Mouse (Mus musculus) hindbrain, embryonic 14.5 days (tissue): Measurements from ENCODE around the gene D430041D05Rik. TPM values are rescaled to one million over a fixed set of nuclear protein-coding genes. Genes with fewer than 3 reads are reported as not detected.
"Not testable (repeated sequence)": the region's sequence is repeated elsewhere in the genome, so short reads cannot be mapped to it uniquely, and the experiment has no call there.

Experiments used
- ATAC-seq: fragments of 200-750 bp; cut with Nextera tagmentation; 2 replicates; pipeline ENCODE4 v1.8.0; 2017; ENCODE audit warnings: moderate number of reproducible peaks, mild to moderate bottlenecking, moderate TSS enrichment, moderate library complexity; ENCODE audit not compliant: low FRiP score
- DNase-seq: peaks from one replicate; pipeline ENCODE4 v3.0.0-alpha.2; 2015; ENCODE audit warnings: low spot score
- H3K27ac ChIP-seq: fragments of 300-500 bp; sonication (generic); 2 replicates; pipeline ENCODE4 v1.5.1; 2014; ENCODE audit warnings: mild to moderate bottlenecking, moderate library complexity
- H3K27me3 ChIP-seq: fragments of 300-500 bp; sonication (generic); 2 replicates; pipeline ENCODE4 v1.6.1; 2014; ENCODE audit warnings: mild to moderate bottlenecking, low read length, mixed read lengths; ENCODE audit not compliant: control insufficient read depth, insufficient read depth
- H3K36me3 ChIP-seq: fragments of 300-500 bp; sonication (generic); replicated peaks from 2 replicates; pipeline ENCODE4 v1.6.1; 2014; ENCODE audit not compliant: control insufficient read depth, insufficient read depth
- H3K4me1 ChIP-seq: fragments of 300-500 bp; sonication (generic); replicated peaks from 2 replicates; pipeline ENCODE4 v1.6.1; 2014; ENCODE audit warnings: antibody characterized with exemption, low read length, mixed read lengths; ENCODE audit not compliant: control insufficient read depth, insufficient read depth
- H3K4me2 ChIP-seq: fragments of 300-500 bp; sonication (generic); replicated peaks from 2 replicates; pipeline ENCODE4 v1.6.1; 2014; ENCODE audit warnings: mild to moderate bottlenecking, moderate library complexity
- H3K4me3 ChIP-seq: fragments of 300-500 bp; sonication (generic); replicated peaks from 2 replicates; pipeline ENCODE4 v1.5.1; 2014; ENCODE audit warnings: mild to moderate bottlenecking, low read length
- H3K9ac ChIP-seq: fragments of 300-500 bp; sonication (generic); 2 replicates; pipeline ENCODE4 v1.6.1; 2014
- H3K9me3 ChIP-seq: fragments of 300-500 bp; sonication (generic); 2 replicates; pipeline ENCODE4 v1.6.1; 2016; ENCODE audit warnings: low read length; ENCODE audit not compliant: control insufficient read depth
- WGBS: fragments of 180-500 bp; shearing (Covaris S2); extraction: QIAGEN DNeasy Blood & Tissue Kit; methylation state at CpG from one replicate; pipeline ENCODE4 v1.1.7; 2014; 5-methylcytosine and 5-hydroxymethylcytosine counted together
- microRNA counts: library from miRNA; unstranded; fragments of <30 nt; microRNA quantifications from one replicate; lab custom pipeline; 2016
- microRNA-seq: library from miRNA; unstranded; fragments of <30 nt; microRNA quantifications from one replicate; pipeline ENCODE4, GENCODE M21; 2016
- polyA plus RNA-seq: library from polyadenylated mRNA; unstranded; fragments of >200 nt; fragmentation: Nextera tagmentation; extraction: Ambion mirVana; gene quantifications from 2 replicates; pipeline ENCODE4 v1.2.1, GENCODE M21; 2014

D430041D05Rik gene
- polyA plus RNA-seq, 1 experiment from 2014 or later: 13.4 TPM

- not testable (repeated sequence) for H3K27ac ChIP-seq, H3K4me3 ChIP-seq, H3K27me3 ChIP-seq, H3K9ac ChIP-seq, H3K9me3 ChIP-seq, DNase-seq, H3K4me1 ChIP-seq, H3K36me3 ChIP-seq, ATAC-seq
- 73% methylated on average over 1 of the region's 1 CpGs for WGBS
- peak overlapping the region; percentile 66 for H3K4me2 ChIP-seq
Measured at GRCm38 (mm10) chr2:104096796-104097195, 314.0 kb downstream of the D430041D05Rik start.

- Histone ChIP-seq H3K27me3 (no peaks in the 10 kb centered on the region), H3K4me2 (peak overlapping the region; percentile 66), H3K9ac (peak overlapping the region; percentile 57), H3K27ac (peak overlapping the region; percentile 68), H3K4me3 (peak overlapping the region; percentile 40), H3K36me3 (no peaks in the 10 kb centered on the region), H3K9me3 (no peaks in the 10 kb centered on the region), H3K4me1 (peaks cover 8% of the 10 kb centered on the region)
- DNase-seq (no peak), ATAC-seq (no peak)
- WGBS: 45% methylated on average over 10 of the region's 10 CpGs
Measured at GRCm38 (mm10) chr2:104096256-104096655, 314.6 kb downstream of the D430041D05Rik start.

GRCm38 (mm10) chr2:104095741-104096213 lies 315.0 kb downstream of the D430041D05Rik start, which contains the start of gene Cd59a:
TSS of gene Cd59a (plus strand) at chr2:104095801.
- Histone ChIP-seq H3K27ac (peak within 1 kb of the TSS; percentile 68), H3K4me2 (peak within 1 kb of the TSS; percentile 66), H3K27me3 (no peaks in the 10 kb centered on the region), H3K4me1 (peaks cover 8% of the 10 kb centered on the region), H3K9me3 (no peaks in the 10 kb centered on the region), H3K4me3 (peak within 1 kb of the TSS; percentile 40), H3K9ac (peak within 1 kb of the TSS; percentile 57), H3K36me3 (no peaks in the 10 kb centered on the region)
- peak; percentile 88 for ATAC-seq
- DNase-seq: peak; percentile 72
- 3% methylated on average over 15 of the region's 15 CpGs for WGBS

- Histone ChIP-seq H3K27me3 (no peaks in the 10 kb centered on the region), H3K4me1 (peaks cover 8% of the 10 kb centered on the region), H3K9me3 (no peaks in the 10 kb centered on the region), H3K27ac (no peak overlapping the region), H3K36me3 (no peaks in the 10 kb centered on the region), H3K4me3 (no peak overlapping the region), H3K9ac (no peak overlapping the region), H3K4me2 (no peak overlapping the region)
- ATAC-seq: no peak
- no peak for DNase-seq
- 85% methylated on average over 2 of the region's 2 CpGs for WGBS
Measured at GRCm38 (mm10) chr2:104093305-104093704, 317.5 kb downstream of the D430041D05Rik start.

MicroRNA genes within 50 kb of the gene (microRNA counts, 519-probe panel; counts per million panel counts)
- microRNA mmu-miR-1902 (lab: Ali Mortazavi, UCI): not detected

Small RNA genes within 50 kb of the gene (microRNA-seq; reads per million reads assigned to microRNA genes)
- gene Mir1902: not detected

Other genes starting within 250 kb of the D430041D05Rik start
- 13.8 and 15.6 TPM in 2 replicates for gene Hipk3, start 83.4 kb upstream of the D430041D05Rik start, polyA plus RNA-seq
- 78.7 and 79.5 TPM in 2 replicates for gene Cstf3, start 179.5 kb upstream of the D430041D05Rik start, polyA plus RNA-seq